Mouse (Mus musculus) lung, postnatal 14 days (tissue): ENCODE measurements around the gene Ugt1a9.
"Not testable (repeated sequence)": the region's sequence is repeated elsewhere in the genome, so short reads cannot be mapped to it uniquely, and the experiment has no call there.

Experiments used
- DNase-seq: peaks from one replicate; pipeline ENCODE4 v3.0.0; 2021

Gene Ugt1a9

DNA sequence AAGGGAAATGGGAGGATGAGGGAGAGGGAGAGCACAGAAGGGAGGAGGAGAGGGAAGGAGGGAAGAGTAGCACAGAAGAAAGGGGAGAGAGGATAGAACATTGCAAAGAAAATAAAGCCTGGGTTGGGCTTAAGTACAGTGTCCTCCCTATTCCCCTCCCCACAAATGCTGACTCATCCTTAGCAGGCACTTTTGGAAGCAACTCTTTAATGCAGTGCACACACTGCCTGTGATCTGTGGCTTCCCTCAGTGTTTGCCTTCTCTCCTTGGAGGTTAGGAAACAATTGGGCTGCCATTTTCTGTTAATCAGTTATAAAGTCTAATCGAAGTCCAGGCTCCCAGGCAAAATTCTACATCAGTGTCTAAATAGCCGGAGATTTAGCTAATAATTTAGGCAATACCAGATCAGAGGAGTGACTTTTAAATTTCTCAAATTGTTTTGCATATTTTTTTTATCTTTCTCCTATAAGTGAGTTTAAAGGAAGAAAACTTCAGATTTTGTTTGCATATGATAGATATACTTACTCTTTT lies 38.5 kb downstream of the Ugt1a9 start:
- not testable (repeated sequence) for DNase-seq

DNA sequence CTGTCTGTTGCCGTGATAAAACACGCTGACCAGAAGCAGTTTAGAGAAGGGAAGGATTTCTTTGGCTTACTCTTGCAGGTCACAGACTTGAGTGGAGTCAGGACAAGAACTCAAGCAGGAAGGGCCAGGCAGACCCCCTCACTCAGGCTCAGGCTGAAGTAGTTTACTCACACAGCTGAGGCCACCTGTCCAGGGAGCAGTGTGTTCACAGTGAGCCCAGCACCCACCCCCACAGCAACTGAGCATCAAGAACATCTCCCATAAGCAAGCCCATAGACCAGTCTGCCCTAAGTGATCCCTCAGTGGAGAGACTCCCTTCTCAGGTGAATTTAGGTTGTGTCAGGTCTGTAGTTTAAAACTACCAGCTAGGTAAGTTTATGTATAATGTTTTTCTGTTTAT lies 39.0 kb downstream of the Ugt1a9 start:
- not testable (repeated sequence) for DNase-seq

DNA sequence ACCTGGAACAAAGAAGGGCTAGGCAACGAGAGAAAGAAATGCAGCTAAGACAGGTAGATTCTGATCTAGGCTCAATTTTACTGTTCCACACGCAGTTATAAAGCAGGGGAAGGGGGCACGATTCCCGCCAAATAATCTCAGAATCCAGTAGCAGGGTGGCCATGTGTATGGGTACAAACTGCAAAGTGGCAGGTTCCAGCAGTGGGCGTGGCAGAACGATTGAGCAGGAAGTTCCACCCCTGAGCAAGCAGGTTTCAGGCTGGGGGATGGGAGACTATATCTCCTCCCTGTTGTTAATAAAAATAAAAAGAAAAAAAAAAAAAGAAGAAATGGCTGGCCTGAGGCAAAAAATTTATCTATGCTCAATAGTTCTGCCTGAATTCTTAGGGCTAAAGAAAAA lies 42.2 kb downstream of the Ugt1a9 start:
- not testable (repeated sequence) for DNase-seq

DNA sequence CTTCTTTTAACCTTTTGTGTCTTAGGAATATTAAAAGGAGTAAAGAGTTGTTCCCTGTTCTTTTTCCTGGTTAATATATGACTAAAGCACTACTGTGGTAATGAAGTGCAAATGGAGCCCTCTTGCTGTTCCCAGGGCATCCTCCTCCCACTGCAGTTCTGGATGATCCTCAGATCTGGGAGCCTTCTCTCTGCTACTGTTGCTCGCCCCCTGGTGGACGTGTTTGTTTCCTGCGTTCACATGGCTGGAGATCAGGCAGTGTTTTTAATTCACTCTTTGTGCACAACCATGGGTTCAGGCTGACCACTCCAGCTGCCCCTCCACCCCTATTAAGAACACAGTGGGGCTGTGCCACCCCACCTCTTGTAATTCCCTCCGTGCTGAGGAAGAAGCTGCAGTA lies 50.0 kb downstream of the Ugt1a9 start:
- not testable (repeated sequence) for DNase-seq

DNA sequence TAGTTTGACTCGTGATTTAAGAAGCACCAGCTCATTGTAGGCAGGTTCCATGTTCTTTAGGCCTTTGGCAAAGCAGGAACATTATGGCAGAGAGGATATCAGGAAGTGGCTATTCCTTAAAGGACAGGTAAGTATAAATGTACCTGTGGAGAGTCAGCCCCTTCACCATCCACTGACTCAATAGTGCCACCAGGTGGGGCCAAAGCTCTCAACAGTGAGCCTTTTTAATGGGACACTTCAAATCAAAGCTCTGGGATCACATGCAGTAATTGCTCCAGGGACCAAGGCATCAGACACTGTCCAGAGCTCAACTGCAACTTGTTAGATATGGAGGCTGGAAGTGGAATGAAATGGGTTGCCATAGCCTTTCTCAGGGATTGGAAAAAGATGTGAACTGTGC lies 50.9 kb downstream of the Ugt1a9 start:
- peak; percentile 47 for DNase-seq

DNA sequence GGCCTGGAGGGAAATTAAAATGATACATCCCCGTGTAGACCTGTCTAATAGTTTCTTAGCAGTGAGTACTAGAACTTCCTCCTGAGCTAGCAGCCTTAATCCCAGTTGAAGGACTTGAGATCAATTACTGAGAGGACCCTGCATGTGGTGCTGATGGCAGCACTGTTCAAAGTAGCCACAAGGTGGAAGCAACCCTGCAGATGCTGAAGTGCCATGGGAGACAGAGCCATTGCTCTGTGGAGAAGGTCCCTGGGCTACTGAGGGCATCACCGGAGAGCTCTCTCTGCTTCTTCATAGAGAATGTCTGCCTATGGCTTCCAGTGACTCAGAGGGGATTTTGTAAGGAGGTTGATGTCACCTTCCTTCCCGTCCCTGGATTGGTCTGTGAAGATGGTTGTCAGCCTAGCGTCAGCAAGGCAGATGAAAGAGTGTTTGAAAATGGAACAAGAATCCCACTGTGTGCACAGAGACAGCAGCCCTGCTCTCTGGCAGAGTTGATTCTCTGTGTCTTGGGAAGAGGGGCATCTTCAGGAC lies 55.3 kb downstream of the Ugt1a9 start:
- not testable (repeated sequence) for DNase-seq

DNA sequence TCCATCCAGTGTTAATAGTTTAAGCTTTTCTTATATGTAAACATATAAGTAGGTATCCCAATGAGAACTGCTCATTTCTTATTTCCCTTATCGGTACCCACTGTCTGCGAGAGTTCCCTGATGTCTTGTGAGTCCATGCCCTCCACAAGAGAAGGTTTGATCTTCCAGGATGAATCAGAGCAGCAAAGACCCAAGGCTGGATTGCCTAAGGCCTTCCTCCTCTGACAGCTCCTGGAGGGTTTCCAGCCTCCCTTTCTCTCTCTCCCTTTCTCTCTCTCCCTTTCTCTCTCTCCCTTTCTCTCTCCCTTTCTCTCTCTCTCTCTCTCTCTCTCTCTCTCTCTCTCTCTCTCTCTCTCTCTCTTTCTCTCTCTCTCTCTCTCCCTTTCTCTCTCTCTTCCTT lies 58.5 kb downstream of the Ugt1a9 start:
- DNase-seq, result not testable (repeated sequence)

DNA sequence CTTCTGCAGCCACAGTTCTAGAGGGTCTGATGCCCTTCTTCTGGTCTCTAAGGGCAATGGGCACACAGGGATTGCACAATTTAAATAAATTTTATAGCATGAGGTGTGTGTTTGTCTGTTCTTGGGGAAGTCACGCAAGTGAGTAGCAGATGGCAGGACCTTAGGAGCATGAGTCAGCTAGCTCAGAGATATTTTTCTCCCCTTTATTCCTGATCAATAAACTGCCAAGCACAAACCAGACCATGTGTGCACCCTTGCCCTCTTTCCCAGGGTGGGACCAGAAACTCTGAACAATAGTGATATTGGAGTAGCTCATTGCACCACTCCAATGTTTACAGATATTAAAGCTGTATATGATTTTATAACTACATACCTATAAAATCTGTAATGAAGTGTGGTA lies 59.6 kb downstream of the Ugt1a9 start:
- not testable (repeated sequence) for DNase-seq

DNA sequence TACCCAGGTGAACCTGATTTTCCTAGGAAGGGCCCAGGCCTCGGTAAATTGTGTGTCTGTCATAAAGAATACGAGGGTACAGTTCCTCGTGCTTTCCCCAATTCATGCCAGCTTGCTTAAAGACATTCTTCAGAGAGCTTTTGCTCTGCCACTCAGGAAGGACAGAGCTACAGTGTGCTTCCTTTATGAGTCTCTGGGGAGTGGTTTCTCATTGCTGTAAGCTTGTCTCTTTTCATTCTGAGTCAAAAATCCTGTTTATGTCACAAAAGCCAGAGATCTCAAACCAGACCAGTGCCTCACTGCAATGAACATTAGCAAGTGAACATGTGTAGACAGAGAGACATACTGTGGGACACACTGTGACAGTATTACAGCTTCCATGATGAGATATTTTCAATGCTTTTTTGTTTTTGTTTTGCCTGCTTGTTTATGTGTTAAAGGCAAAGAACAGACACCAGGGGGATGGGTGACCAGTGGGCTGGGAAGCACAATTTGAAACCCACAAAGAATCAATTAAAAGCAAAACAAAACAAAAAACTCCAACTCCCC lies 63.4 kb downstream of the Ugt1a9 start:
- DNase-seq, result no peak

DNA sequence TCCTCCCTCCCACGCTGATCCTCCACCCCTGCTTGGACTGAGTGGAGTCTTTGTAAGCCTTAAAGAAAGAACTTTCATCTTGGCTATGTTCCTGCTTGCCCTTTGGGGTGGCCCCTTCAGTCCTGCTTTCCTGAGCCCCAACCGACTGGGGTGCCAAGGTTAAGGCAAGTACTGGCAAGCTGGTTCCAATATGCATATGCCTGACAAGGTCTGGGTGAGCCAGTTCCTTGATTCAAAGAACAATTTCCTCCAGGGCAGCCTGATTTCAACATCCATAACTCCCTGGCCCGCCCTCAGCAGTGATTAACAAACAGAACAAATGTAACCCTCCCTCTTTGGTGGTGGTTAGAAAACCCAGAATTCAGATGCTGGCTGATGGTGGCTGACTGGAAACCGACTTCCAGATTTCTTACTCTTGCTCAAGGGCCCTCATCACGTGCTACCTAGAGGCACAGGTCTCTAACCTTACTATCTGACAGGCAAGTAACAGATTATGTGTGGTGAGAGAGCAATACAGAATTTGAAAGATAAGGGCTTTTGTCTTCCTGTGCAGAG lies 63.9 kb downstream of the Ugt1a9 start, which contains the start of gene Ugt1a6a:
Ugt1a6a (plus strand) TSS at position 353 of the 555 bp plus-strand sequence.
- peak; percentile 37 for DNase-seq

DNA sequence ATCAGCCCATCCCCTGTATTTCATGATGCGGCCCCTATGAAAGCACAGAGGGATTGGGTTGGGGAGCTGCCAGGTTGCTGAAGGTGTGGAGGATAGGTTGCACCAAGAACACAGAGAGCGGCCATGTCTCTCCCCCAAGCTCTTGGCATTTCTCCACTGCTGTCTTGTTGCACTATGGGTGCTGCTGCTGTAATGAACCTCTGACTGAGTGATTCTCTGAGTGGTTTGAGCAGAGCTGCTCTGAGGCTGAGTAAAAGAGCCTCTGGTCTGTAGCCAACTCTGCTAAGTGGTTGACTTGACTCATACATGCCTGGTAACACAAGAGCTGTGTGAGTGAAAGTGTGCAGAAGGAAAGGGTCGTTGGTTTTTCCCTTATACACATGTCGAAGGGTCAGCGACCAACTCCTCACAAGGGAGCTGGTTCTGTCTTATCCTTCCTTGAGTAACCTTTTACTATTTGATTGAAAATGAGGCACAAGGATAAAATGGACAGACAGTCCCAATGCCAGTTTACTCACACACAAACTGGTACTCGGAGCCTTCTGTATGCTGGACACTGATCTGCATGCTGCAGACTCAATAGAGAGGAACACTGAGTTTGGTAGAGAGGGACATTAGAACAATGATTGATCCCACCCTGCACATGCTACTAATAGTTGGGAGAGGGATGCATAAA lies 64.8 kb downstream of the Ugt1a9 start:
- not testable (repeated sequence) for DNase-seq

DNA sequence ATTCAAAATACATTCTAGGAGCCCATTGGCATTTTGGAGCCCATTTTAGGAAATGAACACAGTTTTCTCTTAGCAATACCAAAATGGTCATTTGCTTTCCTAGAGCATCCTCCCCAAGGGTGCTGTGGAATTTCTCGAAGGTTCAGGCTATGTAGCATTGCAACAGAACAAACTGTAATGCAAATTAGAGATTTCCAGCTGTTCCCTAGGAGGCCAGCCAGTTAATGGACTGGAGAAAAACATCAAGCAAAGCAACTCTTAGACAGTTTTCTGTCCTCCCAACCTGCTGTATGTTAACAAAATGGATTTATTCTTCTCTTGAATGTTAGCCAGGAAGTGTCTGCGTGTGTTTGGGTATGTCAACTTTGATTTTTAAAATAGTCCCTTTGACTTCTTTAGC lies 66.0 kb downstream of the Ugt1a9 start:
- no peak for DNase-seq

DNA sequence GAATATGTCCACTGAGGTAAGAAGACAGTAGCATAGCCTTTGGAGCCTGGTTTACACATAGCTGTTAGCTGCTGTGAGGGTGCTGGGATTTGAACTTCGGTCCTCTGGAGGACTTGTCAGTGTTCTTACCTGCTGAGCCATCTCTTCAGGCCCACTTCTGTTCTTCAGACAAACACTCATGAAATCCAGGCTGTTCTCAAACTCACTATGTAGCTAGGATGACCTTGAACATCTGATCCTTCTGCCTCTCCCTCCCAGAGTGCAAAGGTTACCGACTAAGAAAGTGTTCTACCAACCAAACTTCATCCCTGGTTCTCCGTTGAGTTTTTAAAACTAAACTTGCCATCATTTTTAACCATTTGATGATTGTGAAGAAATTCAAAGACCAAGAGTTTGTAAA lies 66.7 kb downstream of the Ugt1a9 start:
- DNase-seq, result no peak

DNA sequence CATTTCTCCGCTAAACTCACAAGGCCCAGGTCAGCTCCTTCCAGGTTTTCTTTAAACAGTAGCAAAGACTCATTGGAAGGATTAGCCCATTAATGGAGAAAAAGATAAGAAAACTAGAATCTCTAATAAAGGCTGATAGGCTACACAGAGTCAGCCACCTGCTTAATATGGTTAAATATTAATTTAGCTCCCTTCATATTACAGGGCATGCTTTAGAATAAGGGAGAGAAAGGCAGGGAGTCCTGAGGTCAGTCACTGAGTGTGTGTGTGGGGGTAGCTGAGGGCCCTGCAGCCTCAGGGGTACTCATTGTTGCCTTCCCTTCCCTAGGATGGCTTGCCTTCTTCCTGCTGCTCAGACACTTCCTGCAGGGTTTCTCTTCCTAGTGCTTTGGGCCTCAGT lies 67.5 kb downstream of the Ugt1a9 start:
- no peak for DNase-seq

DNA sequence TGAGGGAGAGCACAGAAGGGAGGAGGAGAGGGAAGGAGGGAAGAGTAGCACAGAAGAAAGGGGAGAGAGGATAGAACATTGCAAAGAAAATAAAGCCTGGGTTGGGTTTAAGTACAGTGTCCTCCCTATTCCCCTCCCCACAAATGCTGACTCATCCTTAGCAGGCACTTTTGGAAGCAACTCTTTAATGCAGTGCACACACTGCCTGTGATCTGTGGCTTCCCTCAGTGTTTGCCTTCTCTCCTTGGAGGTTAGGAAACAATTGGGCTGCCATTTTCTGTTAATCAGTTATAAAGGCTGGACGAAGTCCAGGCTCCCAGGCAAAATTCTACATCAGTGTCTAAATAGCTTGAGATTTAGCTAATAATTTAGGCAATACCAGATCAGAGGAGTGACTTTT lies 69.9 kb downstream of the Ugt1a9 start:
- DNase-seq, result not testable (repeated sequence)

DNA sequence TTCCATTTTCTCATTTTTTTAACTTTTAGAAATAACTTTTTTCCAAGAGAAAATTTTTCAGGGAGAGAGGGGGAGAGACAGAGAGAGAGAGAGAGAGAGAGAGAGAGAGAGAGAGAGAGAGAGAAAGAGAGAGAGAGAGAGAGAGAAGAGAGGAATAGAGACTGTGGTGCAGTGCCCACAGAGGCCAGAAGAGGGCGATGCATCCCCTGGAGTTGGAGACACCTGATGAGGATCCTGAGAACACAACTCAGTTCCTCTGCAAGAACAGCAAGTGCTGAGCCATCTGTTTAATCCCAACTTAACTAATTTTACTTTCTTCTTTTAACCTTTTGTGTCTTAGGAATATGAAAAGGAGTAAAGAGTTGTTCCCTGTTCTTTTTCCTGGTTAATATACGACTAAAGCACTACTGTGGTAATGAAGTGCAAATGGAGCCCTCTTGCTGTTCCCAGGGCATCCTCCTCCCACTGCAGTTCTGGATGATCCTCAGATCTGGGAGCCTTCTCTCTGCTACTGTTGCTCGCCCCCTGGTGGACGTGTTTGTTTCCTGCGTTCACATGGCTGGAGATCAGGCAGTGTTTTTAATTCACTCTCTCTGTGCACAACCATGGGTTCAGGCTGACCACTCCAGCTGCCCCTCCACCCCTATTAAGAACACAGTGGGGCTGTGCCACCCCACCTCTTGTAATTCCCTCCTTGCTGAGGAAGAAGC lies 73.5 kb downstream of the Ugt1a9 start:
- peak; percentile 59 for DNase-seq

DNA sequence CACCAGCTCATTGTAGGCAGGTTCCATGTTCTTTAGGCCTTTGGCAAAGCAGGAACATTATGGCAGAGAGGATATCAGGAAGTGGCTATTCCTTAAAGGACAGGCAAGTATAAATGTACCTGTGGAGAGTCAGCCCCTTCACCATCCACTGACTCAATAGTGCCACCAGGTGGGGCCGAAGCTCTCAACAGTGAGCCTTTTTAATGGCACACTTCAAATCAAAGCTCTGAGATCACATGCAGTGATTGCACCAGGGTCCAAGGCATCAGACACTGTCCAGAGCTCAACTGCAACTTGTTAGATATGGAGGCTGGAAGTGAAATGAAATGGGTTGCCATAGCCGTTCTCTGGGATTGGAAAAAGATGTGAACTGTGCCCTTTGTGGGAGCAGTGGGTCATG lies 74.7 kb downstream of the Ugt1a9 start:
- DNase-seq, result not testable (repeated sequence)

DNA sequence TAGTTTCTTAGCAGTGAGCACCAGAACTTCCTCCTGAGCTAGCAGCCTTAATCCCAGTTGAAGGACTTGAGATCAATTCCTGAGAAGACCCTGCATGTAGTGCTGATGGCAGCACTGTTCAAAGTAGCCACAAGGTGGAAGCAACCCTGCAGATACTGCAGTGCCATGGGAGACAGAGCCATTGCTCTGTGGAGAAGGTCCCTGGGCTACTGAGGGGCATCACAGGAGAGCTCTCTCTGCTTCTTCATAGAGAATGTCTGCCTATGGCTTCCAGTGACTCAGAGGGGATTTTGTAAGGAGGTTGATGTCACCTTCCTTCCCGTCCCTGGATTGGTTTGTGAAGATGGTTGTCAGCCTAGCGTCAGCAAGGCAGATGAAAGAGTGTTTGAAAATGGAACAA lies 79.5 kb downstream of the Ugt1a9 start:
- DNase-seq, result not testable (repeated sequence)

DNA sequence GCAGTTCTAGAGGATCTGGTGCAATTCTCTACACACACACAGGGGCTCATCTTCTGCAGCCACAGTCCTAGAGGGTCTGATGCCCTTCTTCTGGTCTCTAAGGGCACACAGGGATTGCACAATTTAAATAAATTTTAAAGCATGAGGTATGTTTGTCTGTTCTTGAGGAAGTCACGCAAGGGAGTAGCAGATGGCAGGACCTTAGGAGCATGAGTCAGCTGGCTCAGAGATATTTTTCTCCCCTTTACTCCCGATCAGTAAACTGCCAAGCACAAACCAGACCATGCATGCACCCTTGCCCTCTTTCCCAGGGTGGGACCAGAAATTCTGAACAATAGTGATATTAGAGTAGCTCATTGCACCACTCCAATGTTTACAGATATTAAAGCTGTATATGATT lies 87.8 kb downstream of the Ugt1a9 start:
- no peak for DNase-seq

DNA sequence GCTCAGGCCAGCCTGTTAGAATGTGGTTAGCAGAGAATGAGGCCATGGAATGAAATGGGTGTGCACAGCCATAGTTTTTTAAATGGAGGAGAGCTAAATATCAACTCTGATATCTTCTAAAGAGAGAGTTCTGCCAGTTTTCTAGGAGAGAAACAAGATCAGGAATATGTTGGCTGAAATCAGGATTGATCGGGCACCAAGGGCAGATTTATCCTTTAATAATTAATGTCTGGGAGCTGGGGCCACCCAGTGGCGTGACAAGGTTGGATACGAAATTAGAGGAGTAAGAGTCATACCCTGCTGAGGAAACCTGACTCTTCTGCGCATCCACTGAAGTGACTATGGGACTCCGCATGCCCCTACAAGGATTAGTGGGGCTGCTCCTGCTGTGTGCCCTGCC lies 95.1 kb downstream of the Ugt1a9 start, which contains the start of gene Ugt1a5:
Ugt1a5 (plus strand) TSS at position 302 of the 400 bp plus-strand sequence.
- DNase-seq, result no peak

DNA sequence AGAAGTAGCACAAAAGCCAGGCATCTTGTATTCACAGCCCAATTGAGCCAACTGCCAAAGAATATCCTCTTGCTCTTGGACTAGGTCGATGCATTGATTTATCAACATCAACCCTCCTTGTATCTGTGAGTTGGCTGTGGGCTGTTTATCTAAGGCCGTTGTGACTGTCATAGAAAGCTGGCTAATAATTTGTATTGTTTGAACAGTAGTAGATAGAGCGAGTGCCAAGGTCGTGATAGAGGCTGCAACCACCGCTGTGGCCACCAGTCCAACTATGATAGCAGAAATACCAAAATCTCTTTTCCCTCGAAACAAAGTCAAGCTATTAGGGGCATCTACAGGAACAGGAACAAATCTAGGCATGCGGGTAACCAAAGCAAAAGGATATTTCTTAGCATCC lies 101.6 kb downstream of the Ugt1a9 start:
- not testable (repeated sequence) for DNase-seq

DNA sequence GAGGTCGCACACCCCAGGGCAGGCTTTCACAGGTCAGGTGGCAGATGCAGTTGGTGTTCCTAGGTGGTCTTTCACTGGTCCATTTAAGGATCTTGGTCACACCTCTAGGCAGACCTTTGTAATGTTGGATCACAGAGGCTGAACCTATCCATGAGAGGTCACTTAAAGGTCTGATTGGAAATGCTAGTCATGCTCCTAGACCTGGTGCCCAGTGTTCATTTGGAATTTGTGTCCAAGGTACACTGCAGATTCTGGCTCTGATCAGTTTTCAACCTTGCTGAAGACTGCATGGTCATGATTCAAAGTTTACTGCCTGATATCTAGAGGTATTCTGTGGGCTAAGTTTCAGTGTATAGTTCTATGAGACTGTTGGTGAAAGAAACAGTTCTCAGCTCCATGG lies 109.1 kb downstream of the Ugt1a9 start:
- DNase-seq, result no peak

DNA sequence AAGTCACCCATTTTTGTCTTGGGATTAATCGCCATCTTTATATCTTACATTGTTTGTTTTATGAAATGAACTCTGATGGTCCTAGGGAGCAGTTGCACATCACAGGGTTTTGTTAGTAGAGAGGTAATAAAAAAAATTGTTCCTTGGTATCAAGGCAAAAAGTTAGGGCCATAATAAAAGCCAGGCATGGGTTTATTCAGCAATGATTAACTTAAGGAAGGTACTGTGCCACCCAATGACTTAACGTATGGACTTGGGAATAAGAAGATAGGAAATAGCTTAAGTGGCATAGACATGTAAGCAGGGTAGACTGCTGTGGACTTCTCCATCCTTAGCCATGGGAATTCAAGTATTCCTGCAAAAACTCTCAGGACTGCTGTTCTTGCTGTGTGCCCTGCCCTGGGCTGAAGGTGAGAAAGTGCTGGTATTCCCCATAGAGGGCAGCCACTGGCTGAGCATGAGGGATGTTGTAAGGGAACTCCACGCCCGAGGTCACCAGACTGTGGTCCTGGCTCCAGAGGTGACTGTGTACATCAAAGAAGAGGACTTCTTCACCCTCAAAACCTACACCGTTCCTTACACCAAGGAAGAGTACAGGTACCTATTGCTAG lies 115.8 kb downstream of the Ugt1a9 start:
- DNase-seq, result no peak
